Mouse (Mus musculus) CH12.LX (cell line): ENCODE data around the gene Gm17416.

Experiments used
- CTCF ChIP-seq, 2 experiments: IDR thresholded peaks in 1 of 2; conservative IDR thresholded peaks in 1 of 2; 2 replicates each; pipeline ENCODE4 v1.5.1; 2011 to 2012; ENCODE audit warnings: low read depth in 2 of 2, low read length in 2 of 2, improper control_type of control experiment in 1 of 2, inconsistent platforms in 1 of 2, mild to moderate bottlenecking in 1 of 2, moderate library complexity in 1 of 2
- EP300 ChIP-seq: IDR thresholded peaks from 2 replicates; pipeline ENCODE4 v1.6.1; 2011; ENCODE audit warnings: low read length, improper control_type of control experiment
- JUND ChIP-seq: conservative IDR thresholded peaks from 2 replicates; pipeline ENCODE4 v1.6.1; 2011; ENCODE audit warnings: low read depth, low read length, improper control_type of control experiment
- MAX ChIP-seq: IDR thresholded peaks from 2 replicates; pipeline ENCODE4 v1.6.1; 2011; ENCODE audit warnings: low read length, improper control_type of control experiment
- SIN3A ChIP-seq: IDR thresholded peaks from 2 replicates; pipeline ENCODE4 v1.6.1; 2012; ENCODE audit warnings: low read length, improper control_type of control experiment, inconsistent platforms
- USF1 ChIP-seq: IDR thresholded peaks from 2 replicates; pipeline ENCODE4 v1.6.1; 2014; ENCODE audit warnings: low read depth, mild to moderate bottlenecking, inconsistent platforms, low read length, improper control_type of control experiment
- USF2 ChIP-seq: conservative IDR thresholded peaks from 2 replicates; pipeline ENCODE4 v1.6.1; 2011; ENCODE audit warnings: low read depth, low read length, improper control_type of control experiment
- ZC3H11A ChIP-seq: IDR thresholded peaks from 2 replicates; pipeline ENCODE4 v1.6.1; 2012; ENCODE audit warnings: low read depth, mild to moderate bottlenecking, inconsistent platforms, low read length, improper control_type of control experiment
- ZKSCAN1 ChIP-seq: IDR thresholded peaks from 2 replicates; pipeline ENCODE4 v1.6.1; 2012; ENCODE audit warnings: low read depth, inconsistent platforms, low read length, improper control_type of control experiment, borderline replicate concordance
- ZMIZ1 ChIP-seq: IDR thresholded peaks from 2 replicates; pipeline ENCODE4 v1.6.1; 2012; ENCODE audit warnings: low read depth, mild to moderate bottlenecking, inconsistent platforms, low read length, improper control_type of control experiment
- ZNF384 ChIP-seq: IDR thresholded peaks from 2 replicates; pipeline ENCODE4 v1.6.1; 2012; ENCODE audit warnings: low read depth, low read length, improper control_type of control experiment, inconsistent platforms

- TF ChIP-seq EP300 (no peak), JUND (no peak), USF2 (no peak), CTCF (conservative IDR thresholded peaks at IDR 0.05 in 1 of 2, IDR thresholded peaks at IDR 0.05 in 1 of 2; ENCODE audit: low read depth in 2 of 2, low read length in 2 of 2) (0 out of 4 replicates have a peak, but pooled peaks of 1 of the 2 experiments have one; percentile 15), ZMIZ1 (no peak), ZKSCAN1 (no peak), SIN3A (no peak), ZNF384 (no peak), ZC3H11A (no peak), MAX (no peak), USF1 (no peak)
These were observed 39.6 kb downstream of the Gm17416 start for GRCm38 (mm10) chr2:152608719-152609118.
